ENCODE assay signal across 8 mouse cellular contexts in genomic region chr11:104157603-104158259, GRCm38 (mm10). TPM values are rescaled to one million over a fixed set of nuclear protein-coding genes. Genes with fewer than 3 reads are reported as not detected.
DNase-seq lines count a peak whose midpoint lies in the region; ATAC-seq and TF ChIP-seq lines count a peak whose summit lies in the region.

No protein-coding gene starts in this region.

- dilution Hi-C loops in CH12.LX (cut with MboI; ENCODE audit: extremely low pct_ligation_motif_present, extremely low pct_unique_long_range_greater_than_20kb, low sequenced_read_pairs) = no loop called here

- peaks cover 4% of the 10 kb centered on the region for H3K27me3 ChIP-seq in CH12.LX (replicated peaks)
- H3K27me3 ChIP-seq in embryonic facial prominence, embryonic 15.5 days = peaks cover 27% of the 10 kb centered on the region
- peaks cover 70% of the 10 kb centered on the region for H3K27me3 ChIP-seq in heart, embryonic 15.5 days
- H3K27me3 ChIP-seq in limb, embryonic 15.5 days = peaks cover 20% of the 10 kb centered on the region
- no peaks in the 10 kb centered on the region for H3K27me3 ChIP-seq in neural tube, embryonic 11.5 days (ENCODE audit: control insufficient read depth, insufficient read depth, low read length)

- no peak for TF ChIP-seq POLR2A in CH12.LX (IDR thresholded peaks at IDR 0.05; ENCODE audit: low read depth, low read length)
- TF ChIP-seq POLR2A in brain, embryonic 14.5 days (IDR thresholded peaks at IDR 0.05; ENCODE audit: borderline replicate concordance, extremely low read depth, insufficient read depth, insufficient read length, poor library complexity, severe bottlenecking) = peak; percentile 48; the same call in 1 of the 2 replicates

- no peak for TF ChIP-seq EP300 in CH12.LX (IDR thresholded peaks at IDR 0.05; ENCODE audit: low read length)

- TF ChIP-seq CTCF in CH12.LX (conservative IDR thresholded peaks at IDR 0.05 in 1 of 2, IDR thresholded peaks at IDR 0.05 in 1 of 2; ENCODE audit: low read depth in 2 of 2, low read length in 2 of 2) = no peak
- TF ChIP-seq CTCF in brain, embryonic 14.5 days (IDR thresholded peaks at IDR 0.05; ENCODE audit: borderline replicate concordance, extremely low read depth, insufficient read depth, insufficient read length) = peak; percentile 49; the same call in 1 of the 2 replicates

- WGBS in embryonic facial prominence, embryonic 15.5 days = 4% methylated on average over 23 of the region's 23 CpGs
- WGBS in heart, embryonic 15.5 days = 5% methylated on average over 23 of the region's 23 CpGs
- WGBS in limb, embryonic 15.5 days = 4% methylated on average over 23 of the region's 23 CpGs
- WGBS in neural tube, embryonic 11.5 days = 4% methylated on average over 23 of the region's 23 CpGs

- TF ChIP-seq RAD21 in CH12.LX (IDR thresholded peaks at IDR 0.05; ENCODE audit: low read depth, low read length) = no peak

- ATAC-seq in embryonic facial prominence, embryonic 15.5 days (ENCODE audit: insufficient number of reproducible peaks, low FRiP score, low TSS enrichment, low read depth) = peak; percentile 81; the same call in 1 of the 2 replicates
- no peak; the same call in 1 of the 2 replicates for ATAC-seq in heart, embryonic 15.5 days (replicated peaks; ENCODE audit: insufficient number of reproducible peaks, insufficient read depth, low FRiP score, low read depth)
- ATAC-seq in limb, embryonic 15.5 days (ENCODE audit: insufficient number of reproducible peaks, low FRiP score, low TSS enrichment, low read depth) = no peak; the same call in 1 of the 2 replicates
- peak; percentile 96 for ATAC-seq in neural tube, embryonic 11.5 days (ENCODE audit: insufficient read depth, low FRiP score, low TSS enrichment)

- no peak overlapping the region for H3K4me2 ChIP-seq in CH12.LX (ENCODE audit: insufficient read depth, low read depth, poor library complexity, severe bottlenecking)
- peak overlapping the region; percentile 55 for H3K4me2 ChIP-seq in embryonic facial prominence, embryonic 15.5 days (replicated peaks)
- peak overlapping the region; percentile 52 for H3K4me2 ChIP-seq in heart, embryonic 15.5 days
- H3K4me2 ChIP-seq in limb, embryonic 15.5 days = peak overlapping the region; percentile 45
- peak overlapping the region; percentile 78 for H3K4me2 ChIP-seq in neural tube, embryonic 11.5 days (ENCODE audit: low read depth)

- H3K4me1 ChIP-seq in CH12.LX (ENCODE audit: control insufficient read depth in 1 of 2, insufficient read depth in 2 of 2) = peaks cover 2 to 29% of the 10 kb centered on the region in 2 experiments; a peak in 3 of 4 replicates
- H3K4me1 ChIP-seq in embryonic facial prominence, embryonic 15.5 days = peaks cover 15% of the 10 kb centered on the region
- H3K4me1 ChIP-seq in heart, embryonic 15.5 days (replicated peaks) = 0 out of 2 replicates have a peak, but pooled peaks cover 4% of the 10 kb centered on the region
- H3K4me1 ChIP-seq in limb, embryonic 15.5 days = peaks cover 10% of the 10 kb centered on the region
- peaks cover 12% of the 10 kb centered on the region for H3K4me1 ChIP-seq in neural tube, embryonic 11.5 days (ENCODE audit: control insufficient read depth, insufficient read depth, low read length)

- H3K9ac ChIP-seq in CH12.LX (ENCODE audit: insufficient read depth, low read depth) = no peak overlapping the region
- H3K9ac ChIP-seq in embryonic facial prominence, embryonic 15.5 days = no peak overlapping the region
- no peak overlapping the region for H3K9ac ChIP-seq in heart, embryonic 15.5 days
- H3K9ac ChIP-seq in limb, embryonic 15.5 days = no peak overlapping the region
- H3K9ac ChIP-seq in neural tube, embryonic 11.5 days (ENCODE audit: low read length) = peak overlapping the region; percentile 68

- in situ Hi-C loops in CH12.LX (cut with MboI; ENCODE audit: low pct_ligation_motif_present, low pct_unique_long_range_greater_than_20kb, low sequenced_read_pairs) = no loop called here

- H3K36me3 ChIP-seq in CH12.LX (replicated peaks in 1 of 2; ENCODE audit: control insufficient read depth in 1 of 2, insufficient read depth in 1 of 2, low read length in 1 of 2) = no peaks in the 10 kb centered on the region
- H3K36me3 ChIP-seq in embryonic facial prominence, embryonic 15.5 days = no peaks in the 10 kb centered on the region
- H3K36me3 ChIP-seq in heart, embryonic 15.5 days = no peaks in the 10 kb centered on the region
- H3K36me3 ChIP-seq in limb, embryonic 15.5 days = no peaks in the 10 kb centered on the region
- no peaks in the 10 kb centered on the region for H3K36me3 ChIP-seq in neural tube, embryonic 11.5 days (ENCODE audit: control insufficient read depth, insufficient read depth, low read length)

- no peaks in the 10 kb centered on the region for H3K79me2 ChIP-seq in CH12.LX (replicated peaks; ENCODE audit: control insufficient read depth, extremely low read depth, insufficient read depth, poor library complexity, severe bottlenecking)

- no peak overlapping the region for H3K27ac ChIP-seq in CH12.LX (ENCODE audit: insufficient read depth, low read depth)
- no peak overlapping the region for H3K27ac ChIP-seq in embryonic facial prominence, embryonic 15.5 days (replicated peaks)
- no peak overlapping the region for H3K27ac ChIP-seq in heart, embryonic 15.5 days
- no peak overlapping the region for H3K27ac ChIP-seq in limb, embryonic 15.5 days
- 0 out of 2 replicates have a peak overlapping the region, but pooled peaks have one; percentile 68 for H3K27ac ChIP-seq in neural tube, embryonic 11.5 days (ENCODE audit: low read depth, low read length)

- peak; percentile 52 for DNase-seq in CH12.LX (ENCODE audit: extremely low read depth)
- peak; percentile 97 for DNase-seq in brain, embryonic 14.5 days (ENCODE audit: low read depth)
- peak; percentile 71 for DNase-seq in kidney, postnatal 10 days
- DNase-seq in neural tube, embryonic 11.5 days (ENCODE audit: low spot score) = peak; percentile 88
- peak; percentile 7 for DNase-seq in thymus, postnatal 25 days

- no peaks in the 10 kb centered on the region for H3K9me3 ChIP-seq in CH12.LX (replicated peaks; ENCODE audit: low read length)
- no peaks in the 10 kb centered on the region for H3K9me3 ChIP-seq in embryonic facial prominence, embryonic 15.5 days (replicated peaks)
- H3K9me3 ChIP-seq in heart, embryonic 15.5 days (replicated peaks) = no peaks in the 10 kb centered on the region
- no peaks in the 10 kb centered on the region for H3K9me3 ChIP-seq in limb, embryonic 15.5 days
- H3K9me3 ChIP-seq in neural tube, embryonic 11.5 days (ENCODE audit: control insufficient read depth, low read length) = no peaks in the 10 kb centered on the region

- H3K4me3 ChIP-seq in CH12.LX (replicated peaks in 1 of 3; ENCODE audit: low read depth in 2 of 3, low read length in 2 of 3, poor library complexity in 1 of 3) = no peak overlapping the region
- peak overlapping the region; percentile 29 for H3K4me3 ChIP-seq in embryonic facial prominence, embryonic 15.5 days (replicated peaks)
- H3K4me3 ChIP-seq in heart, embryonic 15.5 days = peak overlapping the region; percentile 20
- peak overlapping the region; percentile 27 for H3K4me3 ChIP-seq in limb, embryonic 15.5 days
- peak overlapping the region; percentile 31 for H3K4me3 ChIP-seq in neural tube, embryonic 11.5 days (ENCODE audit: low read depth, low read length)

TF ChIP-seq in CH12.LX, 34 proteins besides CTCF, POLR2A, EP300 and RAD21:
- TF ChIP-seq KAT2A (IDR thresholded peaks at IDR 0.05; ENCODE audit: insufficient replicate concordance, low read length) = no peak

RNA-seq across cellular contexts. Expression of gene Crhr1, which starts 25.1 kb away (rescaled TPM):
- total RNA-seq in CH12.LX (2012; rRNA removed) (not detected in 2 replicates), CH12.LX (2014; rRNA removed) (not detected in 2 replicates)
- not detected in 2 replicates for polyA plus RNA-seq in CH12.LX (2012; ENCODE audit: insufficient read length, low read depth)
- 9.9 and 10.2 TPM in 2 replicates for polyA plus RNA-seq in brain, embryonic 14.5 days (2012; rRNA removed)
- 0.21 and 0.34 TPM in 2 replicates for polyA plus RNA-seq in embryonic facial prominence, embryonic 15.5 days (2015; fragmentation: Nextera tagmentation; extraction: Ambion mirVana)
- polyA plus RNA-seq in heart, embryonic 15.5 days (2015; fragmentation: Nextera tagmentation; extraction: Ambion mirVana) = not detected in 2 replicates
- not detected in 2 replicates for polyA plus RNA-seq in limb, embryonic 15.5 days (2015; fragmentation: Nextera tagmentation; extraction: Ambion mirVana)
- polyA plus RNA-seq in neural tube, embryonic 11.5 days (2014; fragmentation: Nextera tagmentation; extraction: Ambion mirVana) = 0.24 and 0.97 TPM in 2 replicates

RNA-seq across cellular contexts. Expression of gene Sppl2c, which starts 28.4 kb away (rescaled TPM):
- total RNA-seq in CH12.LX (2012; rRNA removed) (not detected in 2 replicates), CH12.LX (2014; rRNA removed) (not detected in 2 replicates)
- not detected in 2 replicates for polyA plus RNA-seq in CH12.LX (2012; ENCODE audit: insufficient read length, low read depth)
- not detected in 2 replicates for polyA plus RNA-seq in brain, embryonic 14.5 days (2012; rRNA removed)
- not detected in 2 replicates for polyA plus RNA-seq in embryonic facial prominence, embryonic 15.5 days (2015; fragmentation: Nextera tagmentation; extraction: Ambion mirVana)
- not detected in 2 replicates for polyA plus RNA-seq in heart, embryonic 15.5 days (2015; fragmentation: Nextera tagmentation; extraction: Ambion mirVana)
- polyA plus RNA-seq in limb, embryonic 15.5 days (2015; fragmentation: Nextera tagmentation; extraction: Ambion mirVana) = not detected in 2 replicates
- not detected in 2 replicates for polyA plus RNA-seq in neural tube, embryonic 11.5 days (2014; fragmentation: Nextera tagmentation; extraction: Ambion mirVana)

Comparison
In these comparisons a context has a peak if more than half of its experiments do, and no peak if none do; other contexts are left out.
1. DNase-seq: peak in every context shown above with its lines; median percentile 97 in brain, embryonic 14.5 days; 88 in neural tube, embryonic 11.5 days; 71 in kidney, postnatal 10 days; 52 in CH12.LX; 7 in thymus, postnatal 25 days.
2. H3K4me3 ChIP-seq: peak in embryonic facial prominence, embryonic 15.5 days (single experiment), heart, embryonic 15.5 days (single experiment), limb, embryonic 15.5 days (single experiment) and neural tube, embryonic 11.5 days (single experiment); none in CH12.LX (0 of 3).
3. ATAC-seq: peak in embryonic facial prominence, embryonic 15.5 days (single experiment) and neural tube, embryonic 11.5 days (single experiment); none in heart, embryonic 15.5 days (single experiment) and limb, embryonic 15.5 days (single experiment).